Mouse (Mus musculus) cortical plate, adult 2 months (tissue): Measurements from ENCODE around the gene Ntm.

ENCODE experiments used
- CTCF ChIP-seq: fragments of 200-500 bp; IDR thresholded peaks from 2 replicates; pipeline ENCODE4 v1.5.1; 2011; ENCODE audit warnings: mild to moderate bottlenecking, control low read depth, low read length; ENCODE audit not compliant: insufficient read depth; ENCODE audit errors: extremely low read depth
- POLR2A ChIP-seq: fragments of 200-500 bp; IDR thresholded peaks from 2 replicates; pipeline ENCODE4 v1.6.1; 2011; ENCODE audit warnings: mild to moderate bottlenecking, low read length, control low read depth; ENCODE audit not compliant: insufficient read depth; ENCODE audit errors: extremely low read depth

DNA sequence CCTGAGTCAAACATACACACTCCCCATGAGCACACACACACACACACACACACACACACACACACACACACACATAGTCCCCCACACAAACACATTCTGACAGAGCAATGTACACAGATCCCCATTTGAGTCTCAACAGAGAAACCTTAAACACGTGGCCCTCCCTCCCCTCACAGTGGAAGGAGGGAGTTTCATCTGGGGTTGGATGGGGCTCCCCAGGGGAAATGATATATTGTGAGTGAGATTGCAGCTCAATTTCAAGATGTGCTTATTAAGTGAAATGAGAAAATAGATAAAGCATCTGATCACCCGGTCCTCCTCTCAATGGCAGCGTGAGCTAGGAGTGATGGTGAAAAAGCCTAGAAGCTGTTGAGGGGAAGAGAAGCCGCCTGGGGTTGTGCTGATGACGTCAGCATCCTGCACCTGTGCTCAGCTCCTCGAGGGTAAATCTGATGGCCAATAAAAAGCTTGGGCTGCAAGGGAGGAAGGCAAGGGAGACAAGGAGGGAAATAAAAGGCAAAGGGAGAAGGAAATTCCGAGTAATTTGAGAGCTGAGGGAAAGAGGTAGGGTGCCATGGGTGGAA lies 801.8 kb downstream of the Ntm start:
- TF ChIP-seq CTCF (no peak), POLR2A (no peak)
